Mouse (Mus musculus) WW6 (cell line): ENCODE data around the gene Klrc3.
"Not testable (repeated sequence)": the region's sequence is repeated elsewhere in the genome, so short reads cannot be mapped to it uniquely, and the experiment has no call there.

ENCODE experiments used
- DNase-seq: peaks from one replicate; pipeline ENCODE4 v3.0.0-alpha.2; 2013; ENCODE audit warnings: low read depth, low spot score

The Klrc3 gene

GRCm38 (mm10) chr6:129643237-129643636 lies at the start of gene Klrc3:
TSS of gene Klrc3 (minus strand) at chr6:129643337.
- not testable (repeated sequence) for DNase-seq

- DNase-seq: not testable (repeated sequence)
These were observed 48.3 kb upstream of the Klrc3 start for GRCm38 (mm10) chr6:129691436-129691835.

GRCm38 (mm10) chr6:129680379-129680778 lies 37.2 kb upstream of the Klrc3 start:
- no peak for DNase-seq

- DNase-seq: no peak
These were observed 35.7 kb upstream of the Klrc3 start, which contains the start of gene Klrc1 for GRCm38 (mm10) chr6:129678873-129679272. TSS of gene Klrc1 (minus strand) at chr6:129678973.

GRCm38 (mm10) chr6:129661301-129661700 lies 18.2 kb upstream of the Klrc3 start:
- not testable (repeated sequence) for DNase-seq

GRCm38 (mm10) chr6:129660589-129660988 lies 17.5 kb upstream of the Klrc3 start, which contains the start of gene Klrc2:
TSS of gene Klrc2 (minus strand) at chr6:129660689.
- not testable (repeated sequence) for DNase-seq

- DNase-seq: not testable (repeated sequence)
These were observed 917 bp upstream of the Klrc3 start for GRCm38 (mm10) chr6:129644054-129644453.

GRCm38 (mm10) chr6:129631046-129631445 lies 12.1 kb downstream of the Klrc3 start:
- not testable (repeated sequence) for DNase-seq

- DNase-seq: no peak
These were observed 19.4 kb downstream of the Klrc3 start, which contains the start of gene Klrk1 for GRCm38 (mm10) chr6:129623735-129624134. TSS of gene Klrk1 (minus strand) at chr6:129623864.

GRCm38 (mm10) chr6:129608372-129608771 lies 34.8 kb downstream of the Klrc3 start:
- no peak for DNase-seq

GRCm38 (mm10) chr6:129591508-129591907 lies 51.6 kb downstream of the Klrc3 start, which contains the start of gene Klrd1:
TSS of gene Klrd1 (plus strand) at chr6:129591782.
- DNase-seq: no peak
